Mouse (Mus musculus): ENCODE measurements at regions not wholly inside any gene's neighbourhood (a gene's known extent, or its start where the extent isn't known, plus 50 kb on each side); places are given as distances from the start of the nearest gene placed in this dataset.
"Not testable (repeated sequence)": the region's sequence is repeated elsewhere in the genome, so short reads cannot be mapped to it uniquely, and the experiment has no call there.

DNA sequence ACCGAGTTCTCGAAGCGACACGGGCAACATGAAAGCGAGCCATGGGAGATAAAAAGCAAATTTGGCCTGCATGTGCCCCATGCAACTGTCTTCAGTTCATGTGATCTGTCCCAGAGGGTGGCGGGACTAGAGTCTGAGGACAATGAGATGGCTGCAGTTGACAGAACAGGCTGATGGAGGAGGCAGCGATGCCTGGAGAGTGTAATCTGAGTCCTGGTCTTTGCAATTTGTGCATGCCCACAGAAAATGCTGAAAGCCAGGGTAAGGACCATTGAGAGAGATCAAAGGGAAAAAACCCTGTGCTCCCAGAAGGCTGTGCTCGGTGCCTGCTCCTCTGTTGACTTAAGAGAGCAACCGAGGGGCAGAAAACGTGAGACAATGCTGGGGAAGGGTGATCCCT lies 624.8 kb upstream of the BB014433 start:
- Histone ChIP-seq H3K27ac (replicated peaks) (no peak overlapping the region), H3K4me3 (no peak overlapping the region), H3K4me1 (peaks cover 8% of the 10 kb centered on the region), H3K9me3 (replicated peaks) (no peaks in the 10 kb centered on the region), H3K27me3 (ENCODE audit: low read depth, poor library complexity, severe bottlenecking) (no peaks in the 10 kb centered on the region), H3K36me3 (no peaks in the 10 kb centered on the region)
- WGBS = 52% methylated on average over 10 of the region's 10 CpGs
- peak; percentile 18 for DNase-seq (ENCODE audit: low spot score)

- H3K4me3 ChIP-seq = no peak overlapping the region
- no peak overlapping the region for H3K27ac ChIP-seq (replicated peaks)
- no peak for DNase-seq (ENCODE audit: low spot score)
- no peaks in the 10 kb centered on the region for H3K9me3 ChIP-seq (replicated peaks)
- WGBS = 83% methylated on average over 5 of the region's 5 CpGs
- H3K27me3 ChIP-seq (ENCODE audit: low read depth, poor library complexity, severe bottlenecking) = no peaks in the 10 kb centered on the region
- H3K36me3 ChIP-seq = no peaks in the 10 kb centered on the region
- peaks cover 8% of the 10 kb centered on the region for H3K4me1 ChIP-seq
Observed at GRCm38 (mm10) chr8:15670298-15670697, 624.4 kb upstream of the BB014433 start.

DNA sequence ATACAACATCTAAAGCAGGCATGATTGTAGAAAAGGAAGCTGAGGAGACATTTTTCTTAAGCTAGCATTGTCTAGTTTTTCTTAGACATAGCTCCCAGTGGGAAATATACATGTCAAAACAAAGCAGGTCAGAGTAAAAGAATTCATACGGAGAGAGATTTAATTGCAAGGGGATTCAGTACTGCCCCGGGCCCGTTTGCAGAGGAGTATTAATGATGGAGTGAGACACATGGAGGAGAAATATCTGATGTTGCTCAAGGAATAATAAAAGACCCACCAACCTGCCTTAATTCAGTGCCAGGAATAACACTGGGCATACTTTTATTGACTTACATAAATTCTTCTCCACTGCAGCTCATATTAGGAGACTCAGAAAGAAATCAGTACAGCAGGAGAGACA lies 623.6 kb upstream of the BB014433 start:
- Histone ChIP-seq H3K36me3 (no peaks in the 10 kb centered on the region), H3K27me3 (ENCODE audit: low read depth, poor library complexity, severe bottlenecking) (no peaks in the 10 kb centered on the region), H3K9me3 (replicated peaks) (no peaks in the 10 kb centered on the region), H3K27ac (replicated peaks) (no peak overlapping the region), H3K4me1 (peaks cover 8% of the 10 kb centered on the region), H3K4me3 (no peak overlapping the region)
- DNase-seq (ENCODE audit: low spot score) = no peak
- WGBS = 82% methylated on average over 3 of the region's 3 CpGs

GRCm38 (mm10) chr8:15660602-15661001 lies 614.7 kb upstream of the BB014433 start:
- no peak for DNase-seq (ENCODE audit: low spot score)
- Histone ChIP-seq H3K27me3 (ENCODE audit: low read depth, poor library complexity, severe bottlenecking) (no peaks in the 10 kb centered on the region), H3K27ac (replicated peaks) (no peak overlapping the region), H3K9me3 (replicated peaks) (no peaks in the 10 kb centered on the region), H3K4me3 (no peak overlapping the region), H3K36me3 (no peaks in the 10 kb centered on the region), H3K4me1 (no peaks in the 10 kb centered on the region)
- WGBS = 80% methylated on average over 1 of the region's 1 CpGs

DNA sequence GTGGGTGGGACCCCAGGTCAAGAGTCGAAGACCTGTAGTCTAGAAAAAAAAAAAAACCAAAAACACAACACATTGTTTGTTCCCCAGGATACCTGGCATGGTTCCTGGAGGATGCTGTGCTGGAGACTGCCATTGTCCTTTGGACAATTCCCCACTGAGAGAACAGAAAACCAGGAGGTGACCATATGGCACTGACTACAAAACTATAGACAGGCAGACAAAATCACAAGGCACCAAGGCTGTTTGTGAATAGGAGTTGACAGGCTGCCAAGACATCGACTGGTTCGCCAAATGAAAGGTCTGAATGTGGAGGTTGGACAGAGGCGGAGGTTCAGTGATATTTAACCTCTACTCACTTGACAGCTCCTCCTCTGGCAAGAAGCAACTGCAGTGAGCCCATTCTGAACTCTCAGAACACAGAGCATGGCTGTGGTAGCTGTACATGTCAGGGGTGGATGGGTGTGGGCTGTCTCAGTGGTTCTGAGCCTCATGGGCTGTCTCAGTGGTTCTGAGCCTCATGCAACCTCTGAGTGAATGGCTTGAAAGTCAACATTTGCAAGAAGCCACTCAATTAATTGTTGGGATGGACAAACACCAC lies 589.0 kb upstream of the BB014433 start:
- WGBS = 93% methylated on average over 4 of the region's 4 CpGs
- no peaks in the 10 kb centered on the region for H3K4me1 ChIP-seq
- no peaks in the 10 kb centered on the region for H3K36me3 ChIP-seq
- H3K9me3 ChIP-seq (replicated peaks) = peaks cover 8% of the 10 kb centered on the region; the same call in 1 of the 2 replicates
- DNase-seq (ENCODE audit: low spot score) = no peak
- no peak overlapping the region for H3K27ac ChIP-seq (replicated peaks)
- no peak overlapping the region for H3K4me3 ChIP-seq
- no peaks in the 10 kb centered on the region for H3K27me3 ChIP-seq (ENCODE audit: low read depth, poor library complexity, severe bottlenecking)

GRCm38 (mm10) chr8:15628584-15628983 lies 582.7 kb upstream of the BB014433 start:
- DNase-seq (ENCODE audit: low spot score) = no peak
- Histone ChIP-seq H3K36me3 (no peaks in the 10 kb centered on the region), H3K27ac (replicated peaks) (no peak overlapping the region), H3K27me3 (ENCODE audit: low read depth, poor library complexity, severe bottlenecking) (no peaks in the 10 kb centered on the region), H3K4me1 (no peaks in the 10 kb centered on the region), H3K4me3 (no peak overlapping the region), H3K9me3 (replicated peaks) (peaks cover 6% of the 10 kb centered on the region; the same call in 1 of the 2 replicates)
- WGBS = 91% methylated on average over 2 of the region's 2 CpGs

DNA sequence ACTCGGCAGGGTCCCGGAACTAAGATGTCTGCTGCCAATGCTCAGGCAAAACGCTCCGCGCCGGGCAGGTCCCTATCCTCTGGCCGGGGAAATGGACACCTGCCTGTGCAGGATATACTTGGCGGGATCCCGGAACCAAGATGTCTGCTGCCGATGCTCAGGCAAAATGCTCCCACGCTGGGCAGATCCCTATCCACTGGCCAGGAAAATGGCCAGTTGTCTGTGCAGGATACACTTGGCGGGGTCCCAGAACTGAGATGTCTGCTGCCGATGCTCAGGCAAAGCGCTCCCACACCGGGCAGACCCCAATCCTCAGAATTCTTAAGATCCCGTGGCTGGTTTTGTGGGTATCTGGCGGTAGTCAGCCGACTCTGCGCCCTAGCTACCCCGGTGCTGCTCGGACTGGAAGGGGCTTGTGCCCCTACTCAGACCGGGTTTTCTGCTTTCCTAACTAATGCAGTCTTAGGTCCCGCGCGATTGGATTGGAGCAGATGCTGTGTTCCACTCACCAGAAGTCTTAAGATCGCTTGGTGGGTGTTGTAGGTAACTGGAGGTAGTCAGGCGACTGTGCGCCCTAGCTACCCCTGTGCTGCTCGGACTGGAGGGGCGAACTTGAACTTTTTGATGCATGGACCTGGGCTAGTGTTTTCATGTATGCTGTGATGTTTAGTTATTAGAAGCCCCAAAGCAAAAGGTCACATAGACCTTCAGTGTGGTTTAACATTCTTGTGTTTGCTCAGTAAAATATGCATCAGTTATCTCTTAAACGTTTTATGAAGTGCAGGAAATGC lies 577.9 kb upstream of the BB014433 start:
- not testable (repeated sequence) for DNase-seq (ENCODE audit: low spot score); H3K4me3 ChIP-seq
- 90% methylated on average over 31 of the region's 31 CpGs for WGBS

GRCm38 (mm10) chr8:15610217-15610616 lies 564.3 kb upstream of the BB014433 start:
- 79% methylated on average over 8 of the region's 8 CpGs for WGBS
- H3K27ac ChIP-seq (replicated peaks) = no peak overlapping the region
- no peak for DNase-seq (ENCODE audit: low spot score)
- no peaks in the 10 kb centered on the region for H3K9me3 ChIP-seq (replicated peaks)
- H3K4me1 ChIP-seq = peaks cover 21% of the 10 kb centered on the region
- H3K4me3 ChIP-seq = no peak overlapping the region
- H3K27me3 ChIP-seq (ENCODE audit: low read depth, poor library complexity, severe bottlenecking) = no peaks in the 10 kb centered on the region
- no peaks in the 10 kb centered on the region for H3K36me3 ChIP-seq

More for the DNA sequence above, 577.9 kb upstream of the BB014433 start:
- not testable (repeated sequence) for H3K36me3 ChIP-seq; H3K9me3 ChIP-seq (replicated peaks); H3K4me1 ChIP-seq; H3K27me3 ChIP-seq (ENCODE audit: low read depth, poor library complexity, severe bottlenecking); H3K27ac ChIP-seq (replicated peaks)

DNA sequence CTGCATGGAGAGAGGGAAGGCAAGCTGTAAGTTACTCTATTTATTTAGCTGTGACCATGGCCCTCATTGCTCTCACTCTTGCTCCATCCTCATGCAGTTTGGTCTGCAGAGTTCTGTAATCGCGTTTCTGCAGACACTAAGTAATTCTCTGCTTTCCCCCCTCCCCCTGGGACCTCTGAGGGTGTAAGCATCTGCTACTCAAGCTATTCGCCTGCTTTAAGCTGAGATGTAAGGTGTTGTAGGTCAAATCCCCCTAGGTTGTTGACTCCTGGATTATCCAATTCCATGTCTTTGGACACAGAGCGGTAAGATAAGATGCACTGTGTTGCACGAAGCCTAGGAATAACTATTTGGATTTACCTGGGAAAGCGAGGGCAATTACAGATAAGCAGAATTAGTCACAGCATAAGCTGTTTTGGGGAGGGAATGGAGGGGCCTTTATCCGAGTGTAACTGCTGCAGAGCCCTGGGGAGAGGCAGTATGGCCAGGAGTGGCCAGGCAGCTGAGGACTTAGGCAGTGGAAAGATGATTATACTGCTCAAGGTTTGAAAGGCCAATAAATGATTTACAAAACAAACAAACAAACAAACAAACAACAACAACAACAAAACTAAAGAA lies 561.8 kb upstream of the BB014433 start:
- H3K36me3 ChIP-seq = no peaks in the 10 kb centered on the region
- no peak overlapping the region for H3K27ac ChIP-seq (replicated peaks)
- no peaks in the 10 kb centered on the region for H3K27me3 ChIP-seq (ENCODE audit: low read depth, poor library complexity, severe bottlenecking)
- no peak overlapping the region for H3K4me3 ChIP-seq
- no peak for DNase-seq (ENCODE audit: low spot score)
- H3K4me1 ChIP-seq = peaks cover 21% of the 10 kb centered on the region
- WGBS = 39% methylated on average over 7 of the region's 7 CpGs
- no peaks in the 10 kb centered on the region for H3K9me3 ChIP-seq (replicated peaks)

DNA sequence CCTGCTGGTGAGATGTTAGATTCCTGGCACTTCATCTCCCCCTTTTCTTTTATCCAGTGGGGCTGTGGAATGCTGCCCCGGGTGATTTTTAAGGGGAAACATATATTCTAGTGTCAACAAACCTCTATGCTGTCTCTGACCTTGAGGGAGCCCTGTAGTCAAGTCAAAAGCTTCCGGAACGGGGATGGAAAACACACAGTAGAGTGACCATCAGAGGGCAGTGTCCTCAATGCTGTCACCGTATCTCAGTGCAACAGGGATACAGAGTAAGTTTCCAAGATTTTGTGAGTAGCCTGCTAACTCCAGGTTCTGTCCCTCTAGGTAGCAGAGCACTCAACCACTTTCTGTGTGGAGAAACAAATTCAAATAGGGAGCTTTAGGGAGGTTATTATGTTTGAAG lies 555.7 kb upstream of the BB014433 start:
- Histone ChIP-seq H3K4me1 (peaks cover 1% of the 10 kb centered on the region; the same call in 1 of the 2 replicates), H3K36me3 (no peaks in the 10 kb centered on the region), H3K9me3 (replicated peaks) (no peaks in the 10 kb centered on the region), H3K27me3 (ENCODE audit: low read depth, poor library complexity, severe bottlenecking) (no peaks in the 10 kb centered on the region), H3K4me3 (no peak overlapping the region), H3K27ac (replicated peaks) (no peak overlapping the region)
- no peak for DNase-seq (ENCODE audit: low spot score)
- WGBS = 78% methylated on average over 4 of the region's 4 CpGs

- no peaks in the 10 kb centered on the region for H3K36me3 ChIP-seq
- no peaks in the 10 kb centered on the region for H3K27me3 ChIP-seq (ENCODE audit: low read depth, poor library complexity, severe bottlenecking)
- WGBS = 82% methylated on average over 6 of the region's 6 CpGs
- no peak overlapping the region for H3K27ac ChIP-seq (replicated peaks)
- H3K4me1 ChIP-seq = peaks cover 21% of the 10 kb centered on the region
- H3K4me3 ChIP-seq = no peak overlapping the region
- no peak for DNase-seq (ENCODE audit: low spot score)
- no peaks in the 10 kb centered on the region for H3K9me3 ChIP-seq (replicated peaks)
Observed at GRCm38 (mm10) chr8:15593106-15593505, 547.2 kb upstream of the BB014433 start.

DNA sequence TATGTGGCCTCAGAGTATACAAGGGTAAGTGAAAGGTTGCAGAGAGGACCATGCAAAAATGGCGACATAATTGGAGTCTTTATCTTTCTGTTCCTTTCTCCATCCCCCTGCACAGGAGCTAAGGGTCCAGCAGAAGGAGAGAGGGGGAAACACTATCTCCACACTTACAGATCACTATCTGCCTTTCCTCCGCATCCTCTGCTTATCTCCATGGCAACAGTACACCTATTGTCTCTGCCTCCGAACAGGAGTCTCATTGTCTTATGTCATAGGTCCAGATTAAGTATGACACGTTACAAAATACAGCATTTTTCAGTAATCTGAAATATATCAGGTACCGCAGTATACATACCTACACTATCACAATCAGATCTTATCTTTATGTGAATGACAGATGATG lies 537.9 kb upstream of the BB014433 start:
- DNase-seq (ENCODE audit: low spot score) = no peak
- WGBS = 49% methylated on average over 5 of the region's 5 CpGs
- no peaks in the 10 kb centered on the region for H3K36me3 ChIP-seq
- H3K9me3 ChIP-seq (replicated peaks) = no peaks in the 10 kb centered on the region
- H3K27ac ChIP-seq (replicated peaks) = no peak overlapping the region
- no peaks in the 10 kb centered on the region for H3K4me1 ChIP-seq
- no peak overlapping the region for H3K4me3 ChIP-seq
- H3K27me3 ChIP-seq (ENCODE audit: low read depth, poor library complexity, severe bottlenecking) = no peaks in the 10 kb centered on the region

GRCm38 (mm10) chr8:15570091-15570490 lies 524.2 kb upstream of the BB014433 start:
- no peaks in the 10 kb centered on the region for H3K36me3 ChIP-seq
- H3K9me3 ChIP-seq (replicated peaks) = no peaks in the 10 kb centered on the region
- no peak for DNase-seq (ENCODE audit: low spot score)
- no peaks in the 10 kb centered on the region for H3K4me1 ChIP-seq
- no peak overlapping the region for H3K27ac ChIP-seq (replicated peaks)
- no peaks in the 10 kb centered on the region for H3K27me3 ChIP-seq (ENCODE audit: low read depth, poor library complexity, severe bottlenecking)
- H3K4me3 ChIP-seq = no peak overlapping the region
- WGBS = 89% methylated on average over 5 of the region's 5 CpGs

Measured in midbrain, embryonic 10.5 days (tissue).